ENCODE assay signal across 22 mouse cellular contexts in the genomic region with DNA sequence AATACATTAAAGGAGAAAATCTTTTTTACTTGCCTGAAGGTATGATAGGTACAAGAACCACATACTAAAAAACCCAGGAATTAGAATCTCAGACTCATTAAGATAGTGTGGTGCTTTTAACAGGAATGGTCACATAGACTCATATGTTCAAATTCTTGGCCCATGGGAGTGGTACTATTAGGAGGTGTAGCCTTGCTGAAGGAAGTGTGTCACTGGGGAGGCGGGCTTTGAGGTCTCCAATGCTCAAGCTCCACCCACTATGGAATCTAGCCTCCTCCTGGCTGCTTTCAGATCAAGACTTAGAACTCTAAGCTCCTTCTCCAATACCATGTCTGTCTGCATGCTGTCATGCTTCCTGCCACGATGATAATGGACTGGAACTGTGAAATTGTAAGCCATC. TPM values are rescaled to one million over a fixed set of nuclear protein-coding genes. Genes with fewer than 3 reads are reported as not detected.
DNase-seq lines count a peak whose midpoint lies in the region; ATAC-seq and TF ChIP-seq lines count a peak whose summit lies in the region.
"Had no signal": no experiment of that assay in that cellular context is flagged by ENCODE, and none has a peak within 500 bp of the region (broad histone marks: within the 10 kb centered on the region; RNA-seq: fewer than 3 reads in every experiment).

No protein-coding gene starts in this region.

- no peaks in the 10 kb centered on the region for H3K27me3 ChIP-seq in midbrain, embryonic 14.5 days (ENCODE audit: control insufficient read depth, insufficient read depth, low read length)
- H3K27me3 ChIP-seq: embryonic facial prominence, embryonic 13.5 days; forebrain, embryonic 13.5 days; heart, embryonic 12.5 days; hindbrain, embryonic 15.5 days had no signal

- WGBS in midbrain, embryonic 14.5 days: 74% methylated on average over 2 of the region's 2 CpGs

- H3K9me3 ChIP-seq in midbrain, embryonic 14.5 days (ENCODE audit: control insufficient read depth, low read length): no peaks in the 10 kb centered on the region
- H3K9me3 ChIP-seq: embryonic facial prominence, embryonic 13.5 days; forebrain, embryonic 13.5 days; hindbrain, embryonic 15.5 days had no signal

- no peaks in the 10 kb centered on the region for H3K36me3 ChIP-seq in midbrain, embryonic 14.5 days (ENCODE audit: control insufficient read depth, insufficient read depth, low read length)
- H3K36me3 ChIP-seq: embryonic facial prominence, embryonic 13.5 days; hindbrain, embryonic 15.5 days had no signal

- H3K27ac ChIP-seq in left cerebral cortex, adult 2 months: peak overlapping the region; percentile 12; the same call in 1 of the 2 replicates
- H3K27ac ChIP-seq in midbrain, embryonic 14.5 days (replicated peaks; ENCODE audit: low read depth, low read length): no peak overlapping the region
- H3K27ac ChIP-seq: embryonic facial prominence, embryonic 13.5 days; forebrain, embryonic 13.5 days; gastrocnemius, adult 2 months; hindbrain, embryonic 10.5 days; hindbrain, embryonic 15.5 days had no signal

- no peak overlapping the region for H3K4me3 ChIP-seq in left cerebral cortex, adult 2 months
- H3K4me3 ChIP-seq in midbrain, embryonic 14.5 days (replicated peaks; ENCODE audit: low read depth, low read length): no peak overlapping the region
- H3K4me3 ChIP-seq: embryonic facial prominence, embryonic 13.5 days; forebrain, embryonic 13.5 days; gastrocnemius, adult 2 months; heart, embryonic 12.5 days; hindbrain, embryonic 10.5 days; hindbrain, embryonic 15.5 days had no signal

- no peak overlapping the region for H3K9ac ChIP-seq in midbrain, embryonic 14.5 days (replicated peaks; ENCODE audit: low read length)
- H3K9ac ChIP-seq: embryonic facial prominence, embryonic 13.5 days; forebrain, embryonic 13.5 days; heart, embryonic 12.5 days; hindbrain, embryonic 15.5 days had no signal

- no peak for ATAC-seq in midbrain, embryonic 14.5 days (ENCODE audit: low FRiP score, low TSS enrichment)
- ATAC-seq: forebrain, embryonic 13.5 days; inflammation-experienced regulatory T-cells, adult 6 months had no signal

- intact Hi-C loops in left cerebral cortex, adult 2 months (cut with DNase I): loop anchor here (2.0 kb wide), 1 partner anchor 47 kb away; no protein-coding TSS in a partner anchor

- no peak overlapping the region for H3K4me2 ChIP-seq in midbrain, embryonic 14.5 days (ENCODE audit: low read length)
- H3K4me2 ChIP-seq: embryonic facial prominence, embryonic 13.5 days; forebrain, embryonic 13.5 days; heart, embryonic 12.5 days; hindbrain, embryonic 15.5 days had no signal

- no peaks in the 10 kb centered on the region for H3K4me1 ChIP-seq in midbrain, embryonic 14.5 days (ENCODE audit: control insufficient read depth, insufficient read depth, low read length)
- H3K4me1 ChIP-seq: embryonic facial prominence, embryonic 13.5 days; hindbrain, embryonic 10.5 days; hindbrain, embryonic 15.5 days had no signal

- no peak for DNase-seq in left cerebral cortex, adult 2 months (ENCODE audit: extremely low spot score in 1 of 2, low spot score in 2 of 2)
- DNase-seq in left cerebral cortex, adult 18-20 months (ENCODE audit: low spot score in 2 of 2): no peak
- DNase-seq in urinary bladder, postnatal 14 days (ENCODE audit: low spot score): peak; percentile 7
- DNase-seq in urinary bladder, postnatal 25 days (ENCODE audit: low spot score): no peak
- peak; percentile 49 for DNase-seq in ZHBTc4 (ENCODE audit: low read depth, low spot score)
- DNase-seq in midbrain, embryonic 14.5 days: no peak
- no peak for DNase-seq in left cerebral cortex, adult 9 months (ENCODE audit: low spot score in 2 of 2)
- DNase-seq: gastrocnemius, postnatal 25 days had no signal

- TF ChIP-seq CTCF in left cerebral cortex, adult 2 months (IDR thresholded peaks at IDR 0.05): no peak

RNA-seq across cellular contexts. Expression of gene Ube2d2b, which starts 17.9 kb away (rescaled TPM):
- not detected for total RNA-seq in left cerebral cortex, adult 2 months (2021)
- total RNA-seq in left cerebral cortex, adult 18-20 months (2021): not detected
- polyA plus RNA-seq in midbrain, embryonic 14.5 days (2014; fragmentation: Nextera tagmentation; extraction: Ambion mirVana): 0.18 and 0.33 TPM in 2 replicates
- total RNA-seq: adrenal gland, adult 2 months; adrenal gland, postnatal 25 days; gastrocnemius, adult 2 months; gastrocnemius, postnatal 25 days; granulocyte monocyte progenitor cell, adult 5-6 weeks; heart, adult 8-10 months; heart, postnatal 25 days had no signal
- polyA plus RNA-seq: adrenal gland, adult 2 months; cerebellum, adult 2 months; cortical plate, adult 2 months; inflammation-experienced regulatory T-cells, adult 6 months had no signal

RNA-seq across cellular contexts. Expression of gene Evi5, which starts 27.1 kb away (rescaled TPM):
- 10 to 100 TPM; 85.7 to 88.7 TPM for total RNA-seq in left cerebral cortex, adult 2 months (2021)
- 10 to 100 TPM; 86.1 to 87.2 TPM for total RNA-seq in left cerebral cortex, adult 18-20 months (2021)
- 40.5 and 44.3 TPM in 2 replicates for polyA plus RNA-seq in midbrain, embryonic 14.5 days (2014; fragmentation: Nextera tagmentation; extraction: Ambion mirVana)

RNA-seq across cellular contexts. Expression of gene Rpl5, which starts 52.5 kb away (rescaled TPM):
- total RNA-seq in left cerebral cortex, adult 2 months (2021): 10 to 100 TPM; 53.8 to 61.6 TPM
- 10 to 100 TPM; 48.6 to 54.7 TPM for total RNA-seq in left cerebral cortex, adult 18-20 months (2021)
- polyA plus RNA-seq in midbrain, embryonic 14.5 days (2014; fragmentation: Nextera tagmentation; extraction: Ambion mirVana): 69.8 and 74.8 TPM in 2 replicates

Comparison
In these comparisons a context has a peak if more than half of its experiments do, and no peak if none do; other contexts are left out.
1. DNase-seq: peak in urinary bladder, postnatal 14 days (single experiment) and ZHBTc4 (single experiment); none in left cerebral cortex, adult 2 months (0 of 2), left cerebral cortex, adult 18-20 months (0 of 2), urinary bladder, postnatal 25 days (single experiment), midbrain, embryonic 14.5 days (single experiment) and left cerebral cortex, adult 9 months (0 of 2).